Mouse (Mus musculus): ENCODE results near the gene I830077J02Rik. TPM values are rescaled to one million over a fixed set of nuclear protein-coding genes. Genes with fewer than 3 reads are reported as not detected.
A peak's percentile ranks its signal among the peaks of the same experiment; 100 is the strongest.

Gene I830077J02Rik
- polyA plus RNA-seq, 1 experiment from 2014 or later = 0.49 TPM

DNA sequence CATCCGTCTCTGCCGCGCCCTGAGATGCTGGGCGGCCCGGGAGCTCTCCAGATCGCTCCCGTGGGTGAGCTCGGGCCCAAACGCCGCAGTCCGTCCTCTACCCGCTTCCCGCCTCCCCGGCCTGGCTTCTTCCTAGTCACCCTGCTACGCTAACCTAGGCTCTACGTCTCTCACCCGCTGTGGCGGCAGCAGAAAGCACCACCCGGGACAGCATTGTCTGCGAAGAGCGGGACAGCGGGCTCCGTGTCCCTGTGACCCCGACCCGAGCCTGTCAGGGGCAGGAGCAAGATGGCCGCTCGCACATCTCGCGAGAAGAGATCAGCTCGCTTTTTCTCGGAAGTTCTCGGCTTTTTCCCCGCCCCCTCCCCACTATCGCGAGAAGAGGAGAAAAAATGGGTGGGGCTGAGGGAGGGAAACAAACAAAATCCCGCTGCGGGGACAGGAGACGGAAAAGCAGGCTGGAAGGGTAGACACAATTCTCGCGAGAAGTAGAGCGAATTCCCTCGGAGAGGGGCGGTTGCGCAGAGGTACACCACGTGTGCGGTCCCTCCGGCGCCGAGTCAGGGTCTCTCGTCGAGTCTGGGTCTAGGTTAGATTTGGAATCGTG is 26.6 kb upstream of the I830077J02Rik start, which contains the start of gene Wdr77:
Gene Wdr77 (plus strand): TSS at position 396 of the 607 bp plus-strand sequence.
- peak within 1 kb of the TSS; percentile 82 for H3K4me3 ChIP-seq (ENCODE audit: low read depth, low read length)
- no peaks in the 10 kb centered on the region for H3K9me3 ChIP-seq (replicated peaks; ENCODE audit: control insufficient read depth, low read length)
- no peaks in the 10 kb centered on the region for H3K4me1 ChIP-seq (ENCODE audit: control insufficient read depth, insufficient read depth, low read length)
- peak within 1 kb of the TSS; percentile 65 for H3K4me2 ChIP-seq (ENCODE audit: low read depth, low read length)
- H3K27me3 ChIP-seq (ENCODE audit: control insufficient read depth, insufficient read depth, low read length) = no peaks in the 10 kb centered on the region
- peak within 1 kb of the TSS; percentile 81 for H3K9ac ChIP-seq (replicated peaks; ENCODE audit: low read length)
- under 1% methylated on average over 52 of the region's 52 CpGs for WGBS
- H3K36me3 ChIP-seq (replicated peaks; ENCODE audit: control insufficient read depth, insufficient read depth, low read depth, low read length) = peaks cover 5% of the 10 kb centered on the region; the same call in 1 of the 2 replicates
- H3K27ac ChIP-seq (replicated peaks; ENCODE audit: low read depth, low read length) = peak within 1 kb of the TSS; percentile 6; the same call in 1 of the 2 replicates
- DNase-seq (ENCODE audit: low spot score) (peak; percentile 99), ATAC-seq (replicated peaks; ENCODE audit: insufficient number of reproducible peaks, low FRiP score, low TSS enrichment, low read depth) (peak; percentile 96)

DNA sequence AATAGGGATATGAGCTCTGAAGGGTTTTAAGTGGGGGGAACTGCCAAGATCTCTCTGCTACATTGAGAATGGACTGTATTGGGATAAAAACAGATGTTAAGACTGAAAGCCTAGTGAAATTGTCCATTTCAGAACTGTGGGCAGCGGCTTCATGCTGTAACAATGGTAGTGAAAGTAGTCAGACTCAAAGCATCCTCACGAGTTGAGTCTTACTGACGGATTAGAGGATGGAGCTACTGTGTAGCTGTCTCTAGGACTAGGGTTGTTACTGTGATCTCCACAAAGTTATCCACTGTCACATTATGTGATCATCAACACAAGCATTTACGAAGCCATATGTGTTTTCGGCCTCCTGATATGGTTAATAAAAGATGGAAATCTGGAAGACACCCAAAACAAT is 25.7 kb upstream of the I830077J02Rik start:
- peak overlapping the region; percentile 81 for H3K9ac ChIP-seq (replicated peaks; ENCODE audit: low read length)
- no peak overlapping the region for H3K27ac ChIP-seq (replicated peaks; ENCODE audit: low read depth, low read length)
- DNase-seq (ENCODE audit: low spot score) (peak; percentile 3), ATAC-seq (replicated peaks; ENCODE audit: insufficient number of reproducible peaks, low FRiP score, low TSS enrichment, low read depth) (no peak)
- H3K4me3 ChIP-seq (ENCODE audit: low read depth, low read length) = peak overlapping the region; percentile 82
- H3K9me3 ChIP-seq (replicated peaks; ENCODE audit: control insufficient read depth, low read length) = no peaks in the 10 kb centered on the region
- 45% methylated on average over 5 of the region's 5 CpGs for WGBS
- no peaks in the 10 kb centered on the region for H3K27me3 ChIP-seq (ENCODE audit: control insufficient read depth, insufficient read depth, low read length)
- H3K4me2 ChIP-seq (ENCODE audit: low read depth, low read length) = peak overlapping the region; percentile 56
- H3K4me1 ChIP-seq (ENCODE audit: control insufficient read depth, insufficient read depth, low read length) = no peaks in the 10 kb centered on the region
- H3K36me3 ChIP-seq (replicated peaks; ENCODE audit: control insufficient read depth, insufficient read depth, low read depth, low read length) = peaks cover 2% of the 10 kb centered on the region; the same call in 1 of the 2 replicates

DNA sequence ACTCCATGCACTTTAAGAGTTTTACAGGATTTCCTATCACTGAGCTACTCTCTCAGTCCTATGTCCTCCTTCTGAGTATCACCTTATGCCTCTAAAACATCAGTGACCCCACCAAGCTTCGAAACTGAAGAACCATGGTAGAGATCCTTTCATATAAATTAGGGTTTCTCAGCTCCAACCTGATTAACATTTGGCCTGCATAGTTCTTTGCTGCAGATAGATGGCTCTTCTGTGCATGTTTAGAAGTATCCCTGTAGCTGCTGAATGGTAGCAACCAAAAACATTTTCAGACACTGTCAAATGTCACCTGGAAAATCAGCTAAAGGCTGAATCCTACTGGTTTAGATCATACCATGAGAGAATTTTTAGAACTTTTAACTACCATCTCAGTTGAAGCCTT is 24.8 kb upstream of the I830077J02Rik start:
- Histone ChIP-seq H3K27ac (replicated peaks; ENCODE audit: low read depth, low read length) (no peak overlapping the region), H3K4me2 (ENCODE audit: low read depth, low read length) (no peak overlapping the region), H3K4me3 (ENCODE audit: low read depth, low read length) (no peak overlapping the region), H3K4me1 (ENCODE audit: control insufficient read depth, insufficient read depth, low read length) (no peaks in the 10 kb centered on the region), H3K36me3 (replicated peaks; ENCODE audit: control insufficient read depth, insufficient read depth, low read depth, low read length) (peaks cover 6% of the 10 kb centered on the region; the same call in 1 of the 2 replicates), H3K9ac (replicated peaks; ENCODE audit: low read length) (no peak overlapping the region), H3K27me3 (ENCODE audit: control insufficient read depth, insufficient read depth, low read length) (no peaks in the 10 kb centered on the region), H3K9me3 (replicated peaks; ENCODE audit: control insufficient read depth, low read length) (no peaks in the 10 kb centered on the region)
- ATAC-seq (replicated peaks; ENCODE audit: insufficient number of reproducible peaks, low FRiP score, low TSS enrichment, low read depth) (no peak), DNase-seq (ENCODE audit: low spot score) (no peak)
- 98% methylated on average over 1 of the region's 1 CpGs for WGBS

DNA sequence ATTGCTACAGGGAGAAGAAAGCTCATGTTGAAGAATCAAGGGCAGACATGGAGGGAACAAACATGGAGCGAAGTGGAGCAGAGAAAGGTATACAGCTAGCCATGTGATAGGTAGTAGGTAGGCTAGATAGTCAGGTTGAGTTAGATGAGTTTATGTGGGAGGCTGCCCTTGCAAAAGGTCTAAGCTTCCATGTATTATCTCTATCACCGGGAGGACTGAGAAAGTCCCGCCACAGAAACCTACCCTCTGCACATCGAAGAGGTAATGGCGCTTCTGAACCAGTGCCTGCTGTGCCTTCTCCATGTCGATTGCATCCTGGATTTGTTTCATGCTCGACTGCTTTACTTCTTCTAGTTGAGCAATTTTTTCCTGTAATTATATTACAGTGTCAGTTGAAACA is 18.9 kb upstream of the I830077J02Rik start:
- Histone ChIP-seq H3K36me3 (replicated peaks; ENCODE audit: control insufficient read depth, insufficient read depth, low read depth, low read length) (peaks cover 6% of the 10 kb centered on the region; the same call in 1 of the 2 replicates), H3K27ac (replicated peaks; ENCODE audit: low read depth, low read length) (no peak overlapping the region), H3K27me3 (ENCODE audit: control insufficient read depth, insufficient read depth, low read length) (no peaks in the 10 kb centered on the region), H3K9ac (replicated peaks; ENCODE audit: low read length) (no peak overlapping the region), H3K4me2 (ENCODE audit: low read depth, low read length) (no peak overlapping the region), H3K4me1 (ENCODE audit: control insufficient read depth, insufficient read depth, low read length) (no peaks in the 10 kb centered on the region), H3K9me3 (replicated peaks; ENCODE audit: control insufficient read depth, low read length) (no peaks in the 10 kb centered on the region), H3K4me3 (ENCODE audit: low read depth, low read length) (no peak overlapping the region)
- no peak for DNase-seq (ENCODE audit: low spot score)
- 96% methylated on average over 7 of the region's 7 CpGs for WGBS
- ATAC-seq (replicated peaks; ENCODE audit: insufficient number of reproducible peaks, low FRiP score, low TSS enrichment, low read depth) = no peak

DNA sequence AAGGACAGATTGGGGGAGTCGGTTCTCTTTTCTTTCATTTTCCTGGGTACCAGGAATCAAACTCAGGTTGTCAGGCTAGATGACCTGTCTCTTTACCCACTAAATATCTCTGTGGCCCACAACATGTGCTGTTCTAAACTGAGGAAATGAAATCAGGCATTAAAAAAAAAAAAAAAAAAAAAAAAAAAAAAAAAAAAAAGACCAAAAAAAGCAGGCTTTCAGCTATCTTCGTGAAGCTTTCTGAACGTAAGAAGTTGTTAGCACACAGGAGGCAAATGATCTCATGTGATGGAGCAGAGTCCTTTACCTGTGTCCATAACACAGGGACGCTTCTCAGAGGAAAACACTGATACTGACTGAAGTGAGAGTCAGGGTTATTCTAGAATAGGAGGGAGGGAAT is 3.6 kb upstream of the I830077J02Rik start:
- Histone ChIP-seq H3K9me3 (replicated peaks; ENCODE audit: control insufficient read depth, low read length) (no peaks in the 10 kb centered on the region), H3K4me2 (ENCODE audit: low read depth, low read length) (no peak overlapping the region), H3K9ac (replicated peaks; ENCODE audit: low read length) (no peak overlapping the region), H3K27ac (replicated peaks; ENCODE audit: low read depth, low read length) (no peak overlapping the region), H3K36me3 (replicated peaks; ENCODE audit: control insufficient read depth, insufficient read depth, low read depth, low read length) (no peaks in the 10 kb centered on the region; the same call in 1 of the 2 replicates), H3K27me3 (ENCODE audit: control insufficient read depth, insufficient read depth, low read length) (no peaks in the 10 kb centered on the region), H3K4me1 (ENCODE audit: control insufficient read depth, insufficient read depth, low read length) (no peaks in the 10 kb centered on the region), H3K4me3 (ENCODE audit: low read depth, low read length) (no peak overlapping the region)
- ATAC-seq (replicated peaks; ENCODE audit: insufficient number of reproducible peaks, low FRiP score, low TSS enrichment, low read depth) = no peak
- DNase-seq (ENCODE audit: low spot score) = no peak
- WGBS = 93% methylated on average over 4 of the region's 4 CpGs

DNA sequence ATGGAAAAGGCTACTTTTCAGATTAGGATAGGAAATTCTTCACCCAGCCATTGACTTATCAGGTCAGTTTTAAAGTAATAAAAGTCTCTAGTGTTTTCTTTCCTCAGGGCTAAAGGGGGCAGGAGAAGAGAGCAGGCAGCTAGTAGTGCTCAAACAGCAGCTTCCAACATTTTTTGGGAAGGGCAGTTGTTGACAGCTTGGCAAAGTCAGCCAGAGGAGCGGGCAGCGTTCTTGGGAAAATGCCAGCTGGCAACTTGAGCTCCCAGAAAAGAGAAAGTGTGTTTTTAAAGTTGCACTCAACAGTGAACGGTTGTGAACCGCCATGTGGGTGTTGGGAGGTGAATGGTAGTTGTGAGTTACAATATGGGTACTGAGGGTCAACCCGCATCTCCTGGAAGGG is 2.6 kb upstream of the I830077J02Rik start:
- no peak for ATAC-seq (replicated peaks; ENCODE audit: insufficient number of reproducible peaks, low FRiP score, low TSS enrichment, low read depth)
- H3K36me3 ChIP-seq (replicated peaks; ENCODE audit: control insufficient read depth, insufficient read depth, low read depth, low read length) = no peaks in the 10 kb centered on the region
- no peak overlapping the region for H3K4me2 ChIP-seq (ENCODE audit: low read depth, low read length)
- no peak overlapping the region for H3K27ac ChIP-seq (replicated peaks; ENCODE audit: low read depth, low read length)
- WGBS = 94% methylated on average over 5 of the region's 5 CpGs
- no peak overlapping the region for H3K4me3 ChIP-seq (ENCODE audit: low read depth, low read length)
- no peaks in the 10 kb centered on the region for H3K27me3 ChIP-seq (ENCODE audit: control insufficient read depth, insufficient read depth, low read length)
- H3K9me3 ChIP-seq (replicated peaks; ENCODE audit: control insufficient read depth, low read length) = no peaks in the 10 kb centered on the region
- H3K4me1 ChIP-seq (ENCODE audit: control insufficient read depth, insufficient read depth, low read length) = no peaks in the 10 kb centered on the region
- DNase-seq (ENCODE audit: low spot score) = no peak
- no peak overlapping the region for H3K9ac ChIP-seq (replicated peaks; ENCODE audit: low read length)

DNA sequence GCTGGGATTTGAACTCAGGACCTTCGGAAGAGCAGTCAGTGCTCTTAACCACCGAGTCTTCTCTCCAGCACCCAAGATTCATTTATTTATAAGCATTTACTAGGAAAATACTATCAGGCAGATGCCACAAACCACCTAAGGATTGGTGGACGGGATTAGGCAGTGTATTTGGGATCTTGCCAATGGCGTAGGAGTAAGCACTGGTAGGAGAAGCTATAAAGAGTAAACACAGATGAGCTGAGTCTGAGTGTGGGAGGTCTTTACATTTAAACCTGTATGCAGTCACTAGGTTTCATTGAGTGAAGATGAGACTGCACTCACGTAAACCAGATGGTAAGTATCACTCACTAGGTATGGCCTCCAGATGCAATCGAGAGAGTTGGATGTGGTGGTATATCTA is 1.5 kb upstream of the I830077J02Rik start:
- DNase-seq (ENCODE audit: low spot score) (no peak), ATAC-seq (replicated peaks; ENCODE audit: insufficient number of reproducible peaks, low FRiP score, low TSS enrichment, low read depth) (no peak)
- Histone ChIP-seq H3K4me1 (ENCODE audit: control insufficient read depth, insufficient read depth, low read length) (no peaks in the 10 kb centered on the region), H3K27me3 (ENCODE audit: control insufficient read depth, insufficient read depth, low read length) (no peaks in the 10 kb centered on the region), H3K9me3 (replicated peaks; ENCODE audit: control insufficient read depth, low read length) (no peaks in the 10 kb centered on the region), H3K4me3 (ENCODE audit: low read depth, low read length) (no peak overlapping the region), H3K9ac (replicated peaks; ENCODE audit: low read length) (no peak overlapping the region), H3K36me3 (replicated peaks; ENCODE audit: control insufficient read depth, insufficient read depth, low read depth, low read length) (no peaks in the 10 kb centered on the region), H3K27ac (replicated peaks; ENCODE audit: low read depth, low read length) (no peak overlapping the region), H3K4me2 (ENCODE audit: low read depth, low read length) (no peak overlapping the region)
- 92% methylated on average over 6 of the region's 6 CpGs for WGBS

DNA sequence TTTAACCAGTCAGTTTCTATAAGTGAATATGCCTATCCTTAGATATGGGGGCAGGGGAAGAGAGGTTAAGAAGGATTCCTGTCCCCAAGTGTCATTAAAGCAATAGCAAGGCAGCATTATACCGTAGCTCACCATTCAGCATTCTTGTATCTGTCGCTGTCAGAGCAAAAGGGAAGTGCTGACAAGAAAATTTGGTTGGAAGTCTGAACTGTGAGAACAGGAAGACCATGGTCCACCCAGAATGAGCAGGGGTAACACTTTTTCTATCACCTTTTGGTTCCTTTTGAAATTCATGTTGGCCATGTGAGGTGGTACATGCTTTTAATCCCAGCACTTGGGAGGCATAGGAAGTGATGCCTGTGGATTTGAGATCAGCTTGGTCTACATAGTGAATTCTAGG is 1.4 kb downstream of the I830077J02Rik start:
- no peak for DNase-seq (ENCODE audit: low spot score)
- H3K27ac ChIP-seq (replicated peaks; ENCODE audit: low read depth, low read length) = no peak overlapping the region
- H3K27me3 ChIP-seq (ENCODE audit: control insufficient read depth, insufficient read depth, low read length) = no peaks in the 10 kb centered on the region
- ATAC-seq (replicated peaks; ENCODE audit: insufficient number of reproducible peaks, low FRiP score, low TSS enrichment, low read depth) = no peak
- no peaks in the 10 kb centered on the region for H3K36me3 ChIP-seq (replicated peaks; ENCODE audit: control insufficient read depth, insufficient read depth, low read depth, low read length)
- no peaks in the 10 kb centered on the region for H3K4me1 ChIP-seq (ENCODE audit: control insufficient read depth, insufficient read depth, low read length)
- no peak overlapping the region for H3K9ac ChIP-seq (replicated peaks; ENCODE audit: low read length)
- no peak overlapping the region for H3K4me3 ChIP-seq (ENCODE audit: low read depth, low read length)
- no peaks in the 10 kb centered on the region for H3K9me3 ChIP-seq (replicated peaks; ENCODE audit: control insufficient read depth, low read length)
- no peak overlapping the region for H3K4me2 ChIP-seq (ENCODE audit: low read depth, low read length)
- WGBS = 92% methylated on average over 2 of the region's 2 CpGs
